Mouse (Mus musculus) hindbrain, embryonic 12.5 days (tissue): Measurements from ENCODE around the gene Gm20388. TPM values are rescaled to one million over a fixed set of nuclear protein-coding genes. Genes with fewer than 3 reads are reported as not detected.

ENCODE experiments used
- ATAC-seq: fragments of 200-750 bp; cut with Nextera tagmentation; 2 replicates; pipeline ENCODE4 v1.8.0; 2017; ENCODE audit warnings: moderate TSS enrichment; ENCODE audit not compliant: low FRiP score
- H3K27ac ChIP-seq: fragments of 300-500 bp; sonication (generic); 2 replicates; pipeline ENCODE4 v1.5.1; 2016; ENCODE audit warnings: mild to moderate bottlenecking
- H3K27me3 ChIP-seq: fragments of 300-500 bp; sonication (generic); 2 replicates; pipeline ENCODE4 v1.6.1; 2016; ENCODE audit warnings: mild to moderate bottlenecking
- H3K36me3 ChIP-seq: fragments of 300-500 bp; sonication (generic); 2 replicates; pipeline ENCODE4 v1.6.1; 2016; ENCODE audit warnings: mild to moderate bottlenecking
- H3K4me1 ChIP-seq: fragments of 300-500 bp; sonication (generic); 2 replicates; pipeline ENCODE4 v1.6.1; 2016
- H3K4me2 ChIP-seq: fragments of 300-500 bp; sonication (generic); replicated peaks from 2 replicates; pipeline ENCODE4 v1.6.1; 2016; ENCODE audit warnings: mild to moderate bottlenecking
- H3K4me3 ChIP-seq: fragments of 300-500 bp; sonication (generic); 2 replicates; pipeline ENCODE4 v1.5.1; 2016; ENCODE audit warnings: mild to moderate bottlenecking
- H3K9ac ChIP-seq: fragments of 300-500 bp; sonication (generic); 2 replicates; pipeline ENCODE4 v1.6.1; 2016; ENCODE audit warnings: mild to moderate bottlenecking, moderate library complexity
- H3K9me3 ChIP-seq: fragments of 300-500 bp; sonication (generic); replicated peaks from 2 replicates; pipeline ENCODE4 v1.6.1; 2016; ENCODE audit warnings: mild to moderate bottlenecking
- WGBS: fragments of 180-500 bp; shearing (Covaris S2); methylation state at CpG from one replicate; pipeline ENCODE4 v1.1.7; 2016; 5-methylcytosine and 5-hydroxymethylcytosine counted together
- polyA plus RNA-seq: library from polyadenylated mRNA; unstranded; fragments of >200 nt; fragmentation: Nextera tagmentation; extraction: Ambion mirVana; gene quantifications from 2 replicates; pipeline ENCODE4 v1.2.1, GENCODE M21; 2016

Gene Gm20388
- polyA plus RNA-seq, 1 experiment from 2014 or later, result not detected

GRCm38 (mm10) chr8:122064353-122064752, 2153.7 kb downstream of the Gm20388 start:
- Histone ChIP-seq H3K9ac (no peak overlapping the region), H3K4me2 (no peak overlapping the region), H3K27me3 (peaks cover 5% of the 10 kb centered on the region; the same call in 1 of the 2 replicates), H3K9me3 (no peaks in the 10 kb centered on the region), H3K4me3 (no peak overlapping the region), H3K27ac (no peak overlapping the region), H3K4me1 (no peaks in the 10 kb centered on the region; the same call in 1 of the 2 replicates), H3K36me3 (no peaks in the 10 kb centered on the region)
- WGBS, result 68% methylated on average over 7 of the region's 7 CpGs
- no peak for ATAC-seq

- Histone ChIP-seq H3K27me3 (peaks cover 11% of the 10 kb centered on the region; the same call in 1 of the 2 replicates), H3K27ac (no peak overlapping the region), H3K4me2 (no peak overlapping the region), H3K4me3 (no peak overlapping the region), H3K9me3 (no peaks in the 10 kb centered on the region), H3K9ac (no peak overlapping the region), H3K4me1 (no peaks in the 10 kb centered on the region; the same call in 1 of the 2 replicates), H3K36me3 (no peaks in the 10 kb centered on the region)
- no peak for ATAC-seq
- 58% methylated on average over 15 of the region's 15 CpGs for WGBS
Measured at GRCm38 (mm10) chr8:122067783-122068505, 2157.3 kb downstream of the Gm20388 start.

DNA sequence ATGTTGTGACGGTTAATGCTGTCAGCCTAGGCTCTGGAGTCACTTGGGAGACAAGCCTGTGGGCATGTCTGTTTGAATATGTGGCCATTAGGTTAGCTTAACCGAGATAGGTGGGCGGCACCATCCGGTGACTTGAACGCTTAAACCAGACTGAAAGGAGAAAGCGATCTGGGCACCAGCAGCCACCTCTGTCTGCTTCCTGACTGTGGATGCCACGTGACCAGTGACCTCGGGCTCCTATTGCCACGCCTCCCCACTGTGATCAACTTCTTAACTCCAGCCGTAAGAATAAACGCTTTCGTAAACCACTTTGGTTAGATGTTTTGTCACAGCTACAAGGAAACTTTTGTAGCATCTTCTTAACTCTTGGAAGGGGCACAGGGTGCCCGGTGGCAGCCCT, 2158.0 kb downstream of the Gm20388 start:
- 83% methylated on average over 13 of the region's 13 CpGs for WGBS
- Histone ChIP-seq H3K4me1 (no peaks in the 10 kb centered on the region; the same call in 1 of the 2 replicates), H3K9ac (no peak overlapping the region), H3K9me3 (no peaks in the 10 kb centered on the region), H3K4me2 (no peak overlapping the region), H3K4me3 (no peak overlapping the region), H3K27ac (no peak overlapping the region), H3K36me3 (no peaks in the 10 kb centered on the region), H3K27me3 (peaks cover 11% of the 10 kb centered on the region; the same call in 1 of the 2 replicates)
- ATAC-seq, result no peak

DNA sequence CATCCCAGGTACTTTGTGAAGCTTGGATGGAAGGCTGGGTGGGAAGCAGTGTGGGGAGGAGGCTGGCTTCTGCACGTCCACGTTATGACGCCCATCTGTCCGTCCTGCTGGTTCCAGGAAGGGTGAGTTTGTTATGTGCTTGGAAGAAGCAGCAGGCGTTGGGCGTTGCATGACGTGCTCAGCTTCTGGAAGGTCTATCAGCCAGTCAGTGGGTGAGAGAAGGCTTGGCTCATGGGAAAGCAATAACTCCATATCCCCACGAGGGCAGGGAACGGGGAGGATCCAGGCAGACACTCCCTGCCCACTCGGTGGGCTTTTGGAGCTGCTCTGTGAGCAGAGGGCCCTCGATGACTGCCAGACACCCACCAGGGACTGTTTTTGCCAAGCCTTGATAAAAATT, 2158.6 kb downstream of the Gm20388 start:
- no peaks in the 10 kb centered on the region for H3K9me3 ChIP-seq
- no peaks in the 10 kb centered on the region; the same call in 1 of the 2 replicates for H3K4me1 ChIP-seq
- H3K4me2 ChIP-seq, result no peak overlapping the region
- H3K27me3 ChIP-seq, result peaks cover 11% of the 10 kb centered on the region; the same call in 1 of the 2 replicates
- no peak overlapping the region for H3K27ac ChIP-seq
- H3K9ac ChIP-seq, result no peak overlapping the region
- no peak for ATAC-seq
- no peak overlapping the region for H3K4me3 ChIP-seq
- H3K36me3 ChIP-seq, result no peaks in the 10 kb centered on the region
- 84% methylated on average over 11 of the region's 11 CpGs for WGBS

- ATAC-seq, result no peak
Measured at GRCm38 (mm10) chr8:122071193-122071592, 2160.6 kb downstream of the Gm20388 start.

GRCm38 (mm10) chr8:122073964-122074363, 2163.3 kb downstream of the Gm20388 start:
- Histone ChIP-seq H3K9ac (no peak overlapping the region), H3K9me3 (no peaks in the 10 kb centered on the region), H3K4me2 (no peak overlapping the region), H3K27me3 (peaks cover 21% of the 10 kb centered on the region), H3K4me3 (no peak overlapping the region), H3K4me1 (0 out of 2 replicates have a peak, but pooled peaks cover 5% of the 10 kb centered on the region), H3K27ac (no peak overlapping the region), H3K36me3 (no peaks in the 10 kb centered on the region)
- ATAC-seq, result no peak
- WGBS, result 82% methylated on average over 9 of the region's 9 CpGs

More at GRCm38 (mm10) chr8:122071193-122071592, 2160.6 kb downstream of the Gm20388 start:
- H3K27ac ChIP-seq, result no peak overlapping the region
- H3K4me1 ChIP-seq, result 0 out of 2 replicates have a peak, but pooled peaks cover under 1% of the 10 kb centered on the region
- H3K36me3 ChIP-seq, result no peaks in the 10 kb centered on the region
- no peak overlapping the region for H3K4me2 ChIP-seq
- H3K27me3 ChIP-seq, result peaks cover 11% of the 10 kb centered on the region; the same call in 1 of the 2 replicates
- 65% methylated on average over 4 of the region's 4 CpGs for WGBS
- no peak overlapping the region for H3K9ac ChIP-seq
- H3K9me3 ChIP-seq, result no peaks in the 10 kb centered on the region
- H3K4me3 ChIP-seq, result no peak overlapping the region

- 78% methylated on average over 9 of the region's 9 CpGs for WGBS
- peaks cover 21% of the 10 kb centered on the region for H3K27me3 ChIP-seq
- no peak overlapping the region for H3K4me2 ChIP-seq
- H3K9ac ChIP-seq, result no peak overlapping the region
- no peak overlapping the region for H3K27ac ChIP-seq
- no peaks in the 10 kb centered on the region for H3K9me3 ChIP-seq
- H3K36me3 ChIP-seq, result no peaks in the 10 kb centered on the region
- 0 out of 2 replicates have a peak, but pooled peaks cover 5% of the 10 kb centered on the region for H3K4me1 ChIP-seq
- no peak for ATAC-seq
- no peak overlapping the region for H3K4me3 ChIP-seq
Measured at GRCm38 (mm10) chr8:122074442-122074841, 2163.8 kb downstream of the Gm20388 start.

DNA sequence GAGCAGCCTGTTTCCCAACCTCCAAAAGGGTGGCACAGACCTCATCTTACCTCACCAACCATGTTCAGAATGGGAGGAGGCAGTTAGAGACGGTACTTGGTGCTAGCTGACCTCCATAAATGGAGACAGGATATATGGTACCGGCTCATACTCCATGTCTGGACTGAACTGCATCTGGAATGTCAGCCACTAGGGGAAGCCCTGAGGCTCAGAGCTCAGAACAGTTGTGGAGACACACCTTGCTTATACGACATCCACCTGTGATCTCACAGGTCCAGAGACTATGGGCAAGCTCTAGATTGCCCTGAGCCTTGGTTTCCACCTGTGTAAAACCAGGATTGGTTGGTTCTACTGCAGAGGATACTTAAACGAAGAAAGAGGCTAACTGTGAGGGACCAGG, 2164.3 kb downstream of the Gm20388 start:
- Histone ChIP-seq H3K9me3 (no peaks in the 10 kb centered on the region), H3K36me3 (no peaks in the 10 kb centered on the region), H3K4me3 (no peak overlapping the region), H3K4me2 (no peak overlapping the region), H3K27ac (no peak overlapping the region), H3K9ac (no peak overlapping the region), H3K4me1 (0 out of 2 replicates have a peak, but pooled peaks cover 5% of the 10 kb centered on the region), H3K27me3 (peaks cover 20% of the 10 kb centered on the region)
- ATAC-seq, result no peak
- 80% methylated on average over 4 of the region's 4 CpGs for WGBS

DNA sequence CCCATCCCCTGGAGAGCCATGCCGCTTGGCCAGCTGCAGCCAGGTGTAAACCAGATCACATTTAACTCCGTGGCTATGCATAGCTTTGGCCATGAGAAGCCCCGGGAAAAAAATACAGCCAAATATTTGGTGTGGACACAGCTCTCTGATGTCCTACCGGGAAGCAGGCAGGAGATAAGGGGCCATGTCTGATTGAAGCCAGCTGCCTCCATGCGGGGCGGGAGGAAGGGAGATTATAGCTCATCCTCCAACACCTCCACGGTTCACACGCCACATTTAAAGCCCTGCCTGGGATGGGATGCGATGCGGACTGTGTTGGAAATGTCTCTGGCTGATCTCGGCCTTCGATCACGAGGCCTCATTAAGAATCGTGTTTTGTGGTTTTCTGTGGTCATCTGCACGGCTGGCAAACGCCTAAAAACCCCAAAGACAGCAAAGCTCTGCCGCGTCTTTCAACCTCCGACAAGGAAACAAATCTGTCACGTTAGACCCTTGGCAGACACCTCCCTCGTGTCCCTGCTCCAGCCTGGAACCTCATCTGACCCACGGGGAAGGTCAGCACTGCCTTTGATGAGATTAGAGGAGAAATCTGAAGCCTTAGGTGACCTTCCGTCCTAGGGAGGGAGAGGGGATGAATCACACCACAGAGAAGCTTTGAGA, 2165.7 kb downstream of the Gm20388 start:
- Histone ChIP-seq H3K36me3 (no peaks in the 10 kb centered on the region), H3K27me3 (peaks cover 18% of the 10 kb centered on the region), H3K4me2 (no peak overlapping the region), H3K9ac (no peak overlapping the region), H3K9me3 (no peaks in the 10 kb centered on the region), H3K4me1 (0 out of 2 replicates have a peak, but pooled peaks cover 5% of the 10 kb centered on the region), H3K27ac (no peak overlapping the region), H3K4me3 (no peak overlapping the region)
- 57% methylated on average over 23 of the region's 23 CpGs for WGBS
- no peak for ATAC-seq

GRCm38 (mm10) chr8:122078321-122078720, 2167.7 kb downstream of the Gm20388 start:
- no peaks in the 10 kb centered on the region for H3K36me3 ChIP-seq
- no peak overlapping the region for H3K4me3 ChIP-seq
- no peak for ATAC-seq
- peaks cover 18% of the 10 kb centered on the region for H3K27me3 ChIP-seq
- H3K4me2 ChIP-seq, result no peak overlapping the region
- H3K9ac ChIP-seq, result 0 out of 2 replicates have a peak overlapping the region, but pooled peaks have one; percentile 2
- 0 out of 2 replicates have a peak, but pooled peaks cover 5% of the 10 kb centered on the region for H3K4me1 ChIP-seq
- 88% methylated on average over 12 of the region's 12 CpGs for WGBS
- H3K9me3 ChIP-seq, result no peaks in the 10 kb centered on the region
- no peak overlapping the region for H3K27ac ChIP-seq

DNA sequence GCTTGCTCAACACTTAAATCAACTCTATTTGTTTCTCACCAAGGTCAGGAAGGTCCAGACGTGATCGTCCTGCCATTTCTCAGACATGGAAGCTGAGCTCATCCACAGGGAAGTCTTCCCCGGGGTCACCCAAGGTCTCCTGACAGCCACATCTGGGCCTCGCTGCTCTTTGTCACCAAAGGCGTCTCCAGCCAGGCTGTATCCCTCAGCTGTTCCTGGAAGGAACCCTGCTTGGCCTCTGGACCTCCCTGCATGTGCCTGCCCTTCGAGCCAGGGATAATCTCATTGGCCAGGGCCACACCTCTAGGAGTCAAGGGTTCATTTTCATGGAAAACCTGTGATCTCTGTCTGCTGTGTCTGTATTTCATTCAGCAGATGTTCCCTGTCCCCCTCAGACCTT, 2168.5 kb downstream of the Gm20388 start:
- H3K9me3 ChIP-seq, result no peaks in the 10 kb centered on the region

GRCm38 (mm10) chr8:122080347-122080746, 2169.7 kb downstream of the Gm20388 start:
- Histone ChIP-seq H3K9me3 (no peaks in the 10 kb centered on the region), H3K27ac (no peak overlapping the region), H3K4me2 (no peak overlapping the region), H3K4me1 (0 out of 2 replicates have a peak, but pooled peaks cover 5% of the 10 kb centered on the region), H3K9ac (no peak overlapping the region), H3K4me3 (no peak overlapping the region), H3K36me3 (no peaks in the 10 kb centered on the region), H3K27me3 (peaks cover 22% of the 10 kb centered on the region)
- ATAC-seq, result no peak
- WGBS, result 52% methylated on average over 5 of the region's 5 CpGs

More for the DNA sequence above, 2168.5 kb downstream of the Gm20388 start:
- Histone ChIP-seq H3K27me3 (peaks cover 18% of the 10 kb centered on the region), H3K36me3 (no peaks in the 10 kb centered on the region), H3K9ac (no peak overlapping the region), H3K4me1 (0 out of 2 replicates have a peak, but pooled peaks cover 5% of the 10 kb centered on the region), H3K4me2 (no peak overlapping the region), H3K4me3 (no peak overlapping the region), H3K27ac (no peak overlapping the region)
- 54% methylated on average over 6 of the region's 6 CpGs for WGBS
- ATAC-seq, result no peak
